Mouse (Mus musculus) midbrain, embryonic 15.5 days (tissue): Measurements from ENCODE around the gene Gm17359. TPM values are rescaled to one million over a fixed set of nuclear protein-coding genes. Genes with fewer than 3 reads are reported as not detected.

Source experiments
- ATAC-seq: fragments of 200-750 bp; cut with Nextera tagmentation; replicated peaks from 2 replicates; pipeline ENCODE4 v1.8.0; 2017; ENCODE audit warnings: moderate TSS enrichment
- H3K27ac ChIP-seq: fragments of 300-500 bp; sonication (generic); 2 replicates; pipeline ENCODE4 v1.5.1; 2015; ENCODE audit warnings: mild to moderate bottlenecking, inconsistent platforms
- H3K27me3 ChIP-seq: fragments of 300-500 bp; sonication (generic); replicated peaks from 2 replicates; pipeline ENCODE4 v1.6.1; 2015; ENCODE audit warnings: inconsistent platforms
- H3K36me3 ChIP-seq: fragments of 300-500 bp; sonication (generic); replicated peaks from 2 replicates; pipeline ENCODE4 v1.6.1; 2015; ENCODE audit warnings: inconsistent platforms
- H3K4me1 ChIP-seq: fragments of 300-500 bp; sonication (generic); 2 replicates; pipeline ENCODE4 v1.6.1; 2015; ENCODE audit warnings: inconsistent platforms
- H3K4me2 ChIP-seq: fragments of 300-500 bp; sonication (generic); 2 replicates; pipeline ENCODE4 v1.6.1; 2015; ENCODE audit warnings: inconsistent platforms, mild to moderate bottlenecking, moderate library complexity
- H3K4me3 ChIP-seq: fragments of 300-500 bp; sonication (generic); 2 replicates; pipeline ENCODE4 v1.5.1; 2015; ENCODE audit warnings: mild to moderate bottlenecking, inconsistent platforms
- H3K9ac ChIP-seq: fragments of 300-500 bp; sonication (generic); 2 replicates; pipeline ENCODE4 v1.6.1; 2015; ENCODE audit warnings: mild to moderate bottlenecking, inconsistent platforms
- H3K9me3 ChIP-seq: fragments of 300-500 bp; sonication (generic); 2 replicates; pipeline ENCODE4 v1.6.1; 2016; ENCODE audit warnings: inconsistent platforms
- WGBS: fragments of 180-500 bp; shearing (Covaris S2); methylation state at CpG from one replicate; pipeline ENCODE4 v1.1.7; 2015; ENCODE audit warnings: mixed read lengths; 5-methylcytosine and 5-hydroxymethylcytosine counted together
- polyA plus RNA-seq: library from polyadenylated mRNA; unstranded; fragments of >200 nt; fragmentation: Nextera tagmentation; extraction: Ambion mirVana; gene quantifications from 2 replicates; pipeline ENCODE4 v1.2.1, GENCODE M21; 2015

The Gm17359 gene
- polyA plus RNA-seq: not detected in 2 replicates

- 70% methylated on average over 7 of the region's 8 CpGs for WGBS
- H3K4me1 ChIP-seq: no peaks in the 10 kb centered on the region
- H3K36me3 ChIP-seq: no peaks in the 10 kb centered on the region
- no peak within 1 kb of the TSS for H3K27ac ChIP-seq
- no peak within 1 kb of the TSS for H3K4me2 ChIP-seq
- H3K9me3 ChIP-seq: no peaks in the 10 kb centered on the region
- H3K4me3 ChIP-seq: no peak within 1 kb of the TSS
- H3K27me3 ChIP-seq: no peaks in the 10 kb centered on the region
- no peak within 1 kb of the TSS for H3K9ac ChIP-seq
- no peak for ATAC-seq
Measured at GRCm38 (mm10) chr3:79336044-79336766, at the start of gene Gm17359. TSS of gene Gm17359 (plus strand) at chr3:79336661.

DNA sequence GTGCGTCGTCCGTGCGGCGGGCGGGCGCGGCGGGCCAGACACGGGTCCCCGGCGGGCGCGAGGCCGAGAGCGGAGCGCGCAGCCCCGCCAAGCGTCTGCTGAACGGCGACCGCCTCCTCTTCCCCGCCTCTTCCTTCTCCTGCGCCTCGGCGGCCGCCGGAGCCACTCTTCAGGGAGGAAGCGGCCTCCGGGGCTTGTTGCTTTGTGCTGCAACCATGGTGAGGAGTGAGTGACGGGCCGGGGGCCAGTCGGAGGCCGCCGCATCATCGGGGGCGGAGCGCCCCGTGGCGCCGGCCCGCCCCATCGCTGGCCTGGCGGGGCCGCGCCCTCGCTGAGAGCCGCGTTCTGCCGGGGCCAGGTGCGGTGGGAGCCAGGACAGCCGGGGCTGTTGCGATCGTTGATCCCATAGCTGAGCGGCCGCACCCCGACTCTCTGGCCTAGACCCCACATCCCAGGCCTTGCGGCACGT is 49.3 kb upstream of the Gm17359 start:
- peaks cover 7% of the 10 kb centered on the region; the same call in 1 of the 2 replicates for H3K27me3 ChIP-seq
- peak; percentile 98 for ATAC-seq
- H3K4me1 ChIP-seq: peaks cover 37% of the 10 kb centered on the region
- peak overlapping the region; percentile 92 for H3K4me3 ChIP-seq
- H3K9me3 ChIP-seq: no peaks in the 10 kb centered on the region
- peak overlapping the region; percentile 94 for H3K27ac ChIP-seq
- peak overlapping the region; percentile 88 for H3K9ac ChIP-seq
- 2% methylated on average over 55 of the region's 60 CpGs for WGBS
- peak overlapping the region; percentile 96 for H3K4me2 ChIP-seq
- no peaks in the 10 kb centered on the region for H3K36me3 ChIP-seq

- H3K27ac ChIP-seq: peak overlapping the region; percentile 94
- no peaks in the 10 kb centered on the region for H3K9me3 ChIP-seq
- peaks cover 36% of the 10 kb centered on the region for H3K4me1 ChIP-seq
- ATAC-seq: peak; percentile 5; the same call in 1 of the 2 replicates
- WGBS: 18% methylated on average over 17 of the region's 17 CpGs
- no peaks in the 10 kb centered on the region for H3K36me3 ChIP-seq
- peaks cover 7% of the 10 kb centered on the region; the same call in 1 of the 2 replicates for H3K27me3 ChIP-seq
- peak overlapping the region; percentile 96 for H3K4me2 ChIP-seq
- peak overlapping the region; percentile 92 for H3K4me3 ChIP-seq
- H3K9ac ChIP-seq: peak overlapping the region; percentile 88
Measured at GRCm38 (mm10) chr3:79287699-79288458, 48.6 kb upstream of the Gm17359 start.

- WGBS: 81% methylated on average over 3 of the region's 3 CpGs
- H3K27ac ChIP-seq: no peak overlapping the region
- H3K36me3 ChIP-seq: no peaks in the 10 kb centered on the region
- H3K9me3 ChIP-seq: no peaks in the 10 kb centered on the region
- no peak overlapping the region for H3K4me3 ChIP-seq
- H3K4me2 ChIP-seq: no peak overlapping the region
- H3K9ac ChIP-seq: no peak overlapping the region
- ATAC-seq: no peak
- peaks cover 7% of the 10 kb centered on the region; the same call in 1 of the 2 replicates for H3K27me3 ChIP-seq
- peaks cover 28% of the 10 kb centered on the region for H3K4me1 ChIP-seq
Measured at GRCm38 (mm10) chr3:79289050-79289449, 47.4 kb upstream of the Gm17359 start.

DNA sequence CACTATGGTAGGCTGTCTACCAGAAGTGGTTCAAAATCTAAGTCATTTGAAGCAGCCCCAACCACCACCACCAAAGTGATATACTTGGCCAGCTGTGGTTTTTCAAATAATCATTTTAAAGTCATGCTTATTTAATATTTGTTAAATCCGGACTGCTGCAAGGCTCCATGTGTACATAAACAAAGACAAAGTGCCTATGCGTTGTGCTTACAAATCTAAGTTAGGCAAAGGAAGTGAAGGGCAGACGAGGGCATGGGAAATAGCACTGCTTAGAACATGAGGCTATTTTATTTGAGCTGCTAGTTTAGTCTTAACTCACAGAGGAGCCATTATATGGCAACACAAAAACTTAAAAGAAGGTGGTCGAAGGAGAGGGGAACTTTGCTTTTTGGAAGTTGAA is 43.4 kb upstream of the Gm17359 start:
- no peak overlapping the region for H3K27ac ChIP-seq
- no peak for ATAC-seq
- H3K27me3 ChIP-seq: peaks cover 7% of the 10 kb centered on the region; the same call in 1 of the 2 replicates
- H3K4me1 ChIP-seq: 0 out of 2 replicates have a peak, but pooled peaks cover 3% of the 10 kb centered on the region
- H3K9ac ChIP-seq: no peak overlapping the region
- H3K4me2 ChIP-seq: no peak overlapping the region
- no peaks in the 10 kb centered on the region for H3K9me3 ChIP-seq
- 71% methylated on average over 4 of the region's 4 CpGs for WGBS
- no peak overlapping the region for H3K4me3 ChIP-seq
- H3K36me3 ChIP-seq: no peaks in the 10 kb centered on the region

GRCm38 (mm10) chr3:79294701-79295100 is 41.8 kb upstream of the Gm17359 start:
- Histone ChIP-seq H3K4me2 (no peak overlapping the region), H3K9ac (no peak overlapping the region), H3K9me3 (no peaks in the 10 kb centered on the region), H3K4me1 (no peaks in the 10 kb centered on the region), H3K27ac (no peak overlapping the region), H3K27me3 (no peaks in the 10 kb centered on the region), H3K4me3 (no peak overlapping the region), H3K36me3 (no peaks in the 10 kb centered on the region)
- ATAC-seq: no peak
- 88% methylated on average over 3 of the region's 3 CpGs for WGBS

- Histone ChIP-seq H3K4me2 (no peak overlapping the region), H3K27me3 (no peaks in the 10 kb centered on the region), H3K9ac (no peak overlapping the region), H3K4me1 (no peaks in the 10 kb centered on the region), H3K9me3 (no peaks in the 10 kb centered on the region), H3K27ac (no peak overlapping the region), H3K4me3 (no peak overlapping the region), H3K36me3 (no peaks in the 10 kb centered on the region)
- WGBS: 76% methylated on average over 5 of the region's 5 CpGs
- no peak for ATAC-seq
Measured at GRCm38 (mm10) chr3:79296049-79296448, 40.4 kb upstream of the Gm17359 start.

DNA sequence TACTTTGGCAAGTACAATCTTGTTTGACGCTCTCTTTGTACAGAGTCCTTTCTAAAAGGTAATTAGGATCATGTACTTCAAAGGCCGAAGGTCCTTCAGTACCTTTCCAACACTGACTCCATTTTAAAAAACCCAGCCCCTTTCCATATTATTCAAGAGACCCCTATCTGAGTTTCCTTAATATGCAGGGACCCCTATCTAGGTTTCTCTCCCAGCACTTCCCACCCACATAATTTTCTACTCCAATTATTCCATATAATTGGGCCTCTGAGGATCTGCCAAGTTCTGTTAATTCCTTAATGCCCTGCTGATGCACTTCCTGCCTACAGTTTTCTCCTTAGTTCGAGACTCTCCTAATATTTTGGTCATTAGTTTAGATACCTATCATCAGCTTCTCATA is 39.9 kb upstream of the Gm17359 start:
- H3K27ac ChIP-seq: no peak overlapping the region
- H3K9ac ChIP-seq: no peak overlapping the region
- no peak overlapping the region for H3K4me2 ChIP-seq
- no peaks in the 10 kb centered on the region for H3K9me3 ChIP-seq
- no peaks in the 10 kb centered on the region for H3K4me1 ChIP-seq
- WGBS: 85% methylated on average over 3 of the region's 3 CpGs
- no peaks in the 10 kb centered on the region for H3K27me3 ChIP-seq
- no peaks in the 10 kb centered on the region for H3K36me3 ChIP-seq
- H3K4me3 ChIP-seq: no peak overlapping the region
- ATAC-seq: no peak

- Histone ChIP-seq H3K4me3 (no peak overlapping the region), H3K27me3 (no peaks in the 10 kb centered on the region)
- 87% methylated on average over 4 of the region's 4 CpGs for WGBS
Measured at GRCm38 (mm10) chr3:79297281-79297680, 39.2 kb upstream of the Gm17359 start.

GRCm38 (mm10) chr3:79299401-79299800 is 37.1 kb upstream of the Gm17359 start:
- Histone ChIP-seq H3K36me3 (no peaks in the 10 kb centered on the region), H3K4me1 (no peaks in the 10 kb centered on the region), H3K9ac (no peak overlapping the region), H3K9me3 (no peaks in the 10 kb centered on the region), H3K4me3 (no peak overlapping the region), H3K4me2 (no peak overlapping the region), H3K27me3 (no peaks in the 10 kb centered on the region), H3K27ac (no peak overlapping the region)
- ATAC-seq: no peak
- 87% methylated on average over 15 of the region's 15 CpGs for WGBS

More at GRCm38 (mm10) chr3:79297281-79297680, 39.2 kb upstream of the Gm17359 start:
- H3K4me2 ChIP-seq: no peak overlapping the region
- ATAC-seq: no peak
- no peaks in the 10 kb centered on the region for H3K4me1 ChIP-seq
- H3K9me3 ChIP-seq: no peaks in the 10 kb centered on the region
- no peak overlapping the region for H3K27ac ChIP-seq
- H3K36me3 ChIP-seq: no peaks in the 10 kb centered on the region
- no peak overlapping the region for H3K9ac ChIP-seq

GRCm38 (mm10) chr3:79308605-79309004 is 27.9 kb upstream of the Gm17359 start:
- Histone ChIP-seq H3K9me3 (no peaks in the 10 kb centered on the region), H3K36me3 (no peaks in the 10 kb centered on the region), H3K27ac (no peak overlapping the region), H3K27me3 (no peaks in the 10 kb centered on the region), H3K4me1 (no peaks in the 10 kb centered on the region), H3K9ac (no peak overlapping the region), H3K4me3 (no peak overlapping the region), H3K4me2 (no peak overlapping the region)
- 91% methylated on average over 4 of the region's 4 CpGs for WGBS
- ATAC-seq: no peak

- Histone ChIP-seq H3K4me1 (peaks cover 12% of the 10 kb centered on the region), H3K36me3 (no peaks in the 10 kb centered on the region), H3K9me3 (no peaks in the 10 kb centered on the region), H3K4me3 (no peak overlapping the region), H3K27ac (no peak overlapping the region), H3K27me3 (no peaks in the 10 kb centered on the region), H3K9ac (no peak overlapping the region), H3K4me2 (no peak overlapping the region)
- WGBS: 90% methylated on average over 7 of the region's 7 CpGs
- ATAC-seq: no peak
Measured at GRCm38 (mm10) chr3:79310184-79310583, 26.3 kb upstream of the Gm17359 start.
